In the genomic region with DNA sequence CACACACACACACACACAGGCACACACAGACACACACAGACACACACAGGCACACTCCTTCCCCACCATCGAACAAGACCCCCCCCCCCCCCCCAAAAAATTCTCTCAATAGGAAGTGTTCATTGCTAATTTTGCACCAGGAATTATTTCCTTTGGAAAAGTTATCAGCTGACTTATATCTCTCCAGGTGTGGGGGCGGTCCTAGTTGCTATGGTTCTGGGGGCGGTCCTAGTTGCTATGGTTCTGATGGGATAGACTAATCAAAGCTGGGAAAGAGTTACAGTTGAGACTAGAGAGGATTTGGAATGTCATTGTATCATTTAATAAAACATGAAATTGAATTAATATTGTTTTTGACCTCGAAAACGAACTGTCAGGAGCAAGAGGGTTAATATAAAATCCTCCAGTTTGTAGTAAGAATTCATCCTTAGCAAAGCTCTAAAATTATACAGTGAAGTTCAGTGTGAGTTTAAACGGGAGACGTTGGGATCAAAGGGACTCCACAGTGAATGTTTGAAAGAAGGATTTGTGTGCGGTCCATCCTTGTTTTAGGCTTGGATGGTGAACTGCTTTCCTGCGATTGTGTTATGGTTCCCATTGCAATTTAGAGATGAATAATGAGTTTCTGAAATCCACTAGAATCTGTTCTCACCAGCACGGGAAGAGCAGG, we compare ENCODE assay signal across 10 mouse cellular contexts. TPM values are rescaled to one million over a fixed set of nuclear protein-coding genes. Genes with fewer than 3 reads are reported as not detected.
DNase-seq lines count a peak whose midpoint lies in the region; ATAC-seq lines count a peak whose summit lies in the region.
"Had no signal": no experiment of that assay in that cellular context is flagged by ENCODE, and none has a peak within 500 bp of the region (broad histone marks: within the 10 kb centered on the region; RNA-seq: fewer than 3 reads in every experiment).

No protein-coding gene starts in this region.

- H3K9ac ChIP-seq in kidney, embryonic 16.5 days (replicated peaks; ENCODE audit: low read length), result peak overlapping the region; percentile 57
- H3K9ac ChIP-seq in hindbrain, embryonic 14.5 days, result peak overlapping the region; percentile 50
- peak overlapping the region; percentile 53 for H3K9ac ChIP-seq in midbrain, embryonic 14.5 days (replicated peaks; ENCODE audit: low read length)

- H3K36me3 ChIP-seq in kidney, embryonic 16.5 days (ENCODE audit: insufficient read depth, low read length), result no peaks in the 10 kb centered on the region
- no peaks in the 10 kb centered on the region for H3K36me3 ChIP-seq in embryonic facial prominence, embryonic 10.5 days (replicated peaks)
- H3K36me3 ChIP-seq in hindbrain, embryonic 14.5 days (replicated peaks; ENCODE audit: control insufficient read depth, insufficient read depth), result no peaks in the 10 kb centered on the region
- H3K36me3 ChIP-seq in midbrain, embryonic 14.5 days (ENCODE audit: control insufficient read depth, insufficient read depth, low read length), result no peaks in the 10 kb centered on the region

- 37% methylated on average over 10 of the region's 10 CpGs for WGBS in kidney, embryonic 16.5 days
- WGBS in embryonic facial prominence, embryonic 10.5 days, result 37% methylated on average over 10 of the region's 10 CpGs
- 35% methylated on average over 10 of the region's 10 CpGs for whole genome bisulfite sequencing in hindbrain, embryonic 14.5 days
- 35% methylated on average over 10 of the region's 10 CpGs for WGBS in midbrain, embryonic 14.5 days

- H3K27me3 ChIP-seq in kidney, embryonic 16.5 days (ENCODE audit: insufficient read depth, low read length), result no peaks in the 10 kb centered on the region
- peaks cover 11% of the 10 kb centered on the region for H3K27me3 ChIP-seq in embryonic facial prominence, embryonic 10.5 days (replicated peaks; ENCODE audit: low read depth, poor library complexity, severe bottlenecking)
- no peaks in the 10 kb centered on the region for H3K27me3 ChIP-seq in hindbrain, embryonic 14.5 days (ENCODE audit: control insufficient read depth, insufficient read depth, low read length)
- no peaks in the 10 kb centered on the region for H3K27me3 ChIP-seq in midbrain, embryonic 14.5 days (ENCODE audit: control insufficient read depth, insufficient read depth, low read length)

- H3K9me3 ChIP-seq in kidney, embryonic 16.5 days (ENCODE audit: low read length), result peaks cover 7% of the 10 kb centered on the region; the same call in 1 of the 2 replicates
- 0 out of 2 replicates have a peak, but pooled peaks cover 4% of the 10 kb centered on the region for H3K9me3 ChIP-seq in embryonic facial prominence, embryonic 10.5 days
- H3K9me3 ChIP-seq in hindbrain, embryonic 14.5 days (ENCODE audit: control insufficient read depth, low read length), result no peaks in the 10 kb centered on the region
- no peaks in the 10 kb centered on the region for H3K9me3 ChIP-seq in midbrain, embryonic 14.5 days (ENCODE audit: control insufficient read depth, low read length)

- peak overlapping the region; percentile 39 for H3K4me3 ChIP-seq in kidney, embryonic 16.5 days (ENCODE audit: low read length)
- peak overlapping the region; percentile 50 for H3K4me3 ChIP-seq in embryonic facial prominence, embryonic 10.5 days
- H3K4me3 ChIP-seq in hindbrain, embryonic 14.5 days (replicated peaks; ENCODE audit: low read length), result peak overlapping the region; percentile 19
- peak overlapping the region; percentile 37 for H3K4me3 ChIP-seq in midbrain, embryonic 14.5 days (replicated peaks; ENCODE audit: low read depth, low read length)

- no peak for ATAC-seq in kidney, embryonic 16.5 days (ENCODE audit: low FRiP score, low TSS enrichment)
- ATAC-seq in hindbrain, embryonic 14.5 days (ENCODE audit: low FRiP score), result 0 out of 2 replicates have a peak, but pooled peaks have one; percentile 42
- ATAC-seq in midbrain, embryonic 14.5 days (ENCODE audit: low FRiP score, low TSS enrichment), result 0 out of 2 replicates have a peak, but pooled peaks have one; percentile 41

- peak overlapping the region; percentile 59 for H3K4me2 ChIP-seq in kidney, embryonic 16.5 days (replicated peaks; ENCODE audit: low read depth, low read length)
- peak overlapping the region; percentile 55 for H3K4me2 ChIP-seq in hindbrain, embryonic 14.5 days (replicated peaks)
- peak overlapping the region; percentile 57 for H3K4me2 ChIP-seq in midbrain, embryonic 14.5 days (ENCODE audit: low read length)

- H3K4me1 ChIP-seq in kidney, embryonic 16.5 days (ENCODE audit: insufficient read depth, low read length), result peaks cover 9% of the 10 kb centered on the region; the same call in 1 of the 2 replicates
- peaks cover 13% of the 10 kb centered on the region; the same call in 1 of the 2 replicates for H3K4me1 ChIP-seq in embryonic facial prominence, embryonic 10.5 days
- H3K4me1 ChIP-seq in hindbrain, embryonic 14.5 days (replicated peaks; ENCODE audit: control insufficient read depth, insufficient read depth, low read length), result peaks cover 11% of the 10 kb centered on the region; the same call in 1 of the 2 replicates
- peaks cover 6% of the 10 kb centered on the region; the same call in 1 of the 2 replicates for H3K4me1 ChIP-seq in midbrain, embryonic 14.5 days (ENCODE audit: control insufficient read depth, insufficient read depth, low read length)

- DNase-seq in kidney, adult 11 months, result no peak
- peak; percentile 35 for DNase-seq in embryonic facial prominence, embryonic 10.5 days (ENCODE audit: low spot score)
- DNase-seq in hindbrain, embryonic 14.5 days (ENCODE audit: low spot score), result peak; percentile 32
- peak; percentile 56 for DNase-seq in midbrain, embryonic 14.5 days
- no peak for DNase-seq in spleen, postnatal 36 days (ENCODE audit: low spot score in 2 of 2)
- DNase-seq in gastrocnemius, postnatal 25 days, result no peak
- no peak for DNase-seq in kidney, postnatal 14 days

- no peak overlapping the region for H3K27ac ChIP-seq in kidney, embryonic 16.5 days (ENCODE audit: low read length)
- 0 out of 2 replicates have a peak overlapping the region, but pooled peaks have one; percentile 51 for H3K27ac ChIP-seq in embryonic facial prominence, embryonic 10.5 days (replicated peaks)
- H3K27ac ChIP-seq in hindbrain, embryonic 14.5 days, result no peak overlapping the region
- peak overlapping the region; percentile 49 for H3K27ac ChIP-seq in midbrain, embryonic 14.5 days (replicated peaks; ENCODE audit: low read depth, low read length)

RNA-seq across cellular contexts. Expression of a gene that starts 4.0 kb away (rescaled TPM):
- polyA plus RNA-seq in kidney, embryonic 16.5 days (2015; fragmentation: Nextera tagmentation; extraction: Ambion mirVana), result not detected in 2 replicates
- polyA plus RNA-seq in embryonic facial prominence, embryonic 10.5 days (2016; fragmentation: Nextera tagmentation; extraction: Ambion mirVana), result not detected in 2 replicates
- not detected in 2 replicates for polyA plus RNA-seq in hindbrain, embryonic 14.5 days (2014; fragmentation: Nextera tagmentation; extraction: Ambion mirVana)
- polyA plus RNA-seq in midbrain, embryonic 14.5 days (2014; fragmentation: Nextera tagmentation; extraction: Ambion mirVana), result not detected in 2 replicates
- not detected for total RNA-seq in gastrocnemius, postnatal 25 days (2021)
- total RNA-seq: hematopoietic stem cell, adult 5-6 weeks had no signal
- polyA plus RNA-seq: spleen, adult 2 months had no signal

Comparison
In these comparisons a context has a peak if more than half of its experiments do, and no peak if none do; other contexts are left out.
1. H3K27ac ChIP-seq: peak in embryonic facial prominence, embryonic 10.5 days (single experiment) and midbrain, embryonic 14.5 days (single experiment); none in kidney, embryonic 16.5 days (single experiment) and hindbrain, embryonic 14.5 days (single experiment).
2. DNase-seq: peak in embryonic facial prominence, embryonic 10.5 days (single experiment), hindbrain, embryonic 14.5 days (single experiment) and midbrain, embryonic 14.5 days (single experiment); none in kidney, adult 11 months (single experiment), spleen, postnatal 36 days (0 of 2), gastrocnemius, postnatal 25 days (single experiment) and kidney, postnatal 14 days (single experiment).
3. Peak in every context shown above with its lines, with median percentiles within 50 percentile points of each other: H3K4me2 ChIP-seq, H3K4me3 ChIP-seq and H3K9ac ChIP-seq.